Mouse (Mus musculus) spleen, adult 12 weeks (tissue): Measurements from ENCODE around the gene Psg19.

Experiments used
- DNase-seq: peaks from one replicate; pipeline ENCODE4 v3.0.0; 2022; ENCODE audit warnings: low spot score

Gene Psg19

GRCm38 (mm10) chr7:18746189-18746860, 52.0 kb downstream of the Psg19 start:
- DNase-seq: no peak
